Mouse (Mus musculus) liver, postnatal 0 days (tissue): ENCODE measurements around the gene Sugp1.
"Not testable (repeated sequence)": the region's sequence is repeated elsewhere in the genome, so short reads cannot be mapped to it uniquely, and the experiment has no call there.

Experiments used
- CTCF ChIP-seq: sonication (generic); IDR thresholded peaks from 2 replicates; pipeline ENCODE4 v1.5.1; 2016; ENCODE audit warnings: antibody characterized with exemption, low read depth
- EP300 ChIP-seq: IDR thresholded peaks from 2 replicates; pipeline ENCODE4 v1.6.1; 2016; ENCODE audit warnings: antibody characterized with exemption, low read depth, mild to moderate bottlenecking

- TF ChIP-seq CTCF: peak; percentile 19; the same call in 1 of the 2 replicates
- TF ChIP-seq EP300: not testable (repeated sequence)
Measured at GRCm38 (mm10) chr8:70050434-70050833, 7.8 kb downstream of the Sugp1 start.
